ENCODE assay signal across 8 mouse cellular contexts in genomic region chr7:100607214-100608129, GRCm38 (mm10). TPM values are rescaled to one million over a fixed set of nuclear protein-coding genes. Genes with fewer than 3 reads are reported as not detected.
DNase-seq lines count a peak whose midpoint lies in the region; ATAC-seq lines count a peak whose summit lies in the region.

Rab6a (plus strand) TSS chr7:100607410.

- H3K4me2 ChIP-seq in kidney, embryonic 15.5 days, result peak within 1 kb of the TSS; percentile 75

- H3K27ac ChIP-seq in heart, embryonic 10.5 days, result peak within 1 kb of the TSS; percentile 99
- H3K27ac ChIP-seq in kidney, embryonic 15.5 days, result peak within 1 kb of the TSS; percentile 99

- no peaks in the 10 kb centered on the region for H3K27me3 ChIP-seq in heart, embryonic 10.5 days (ENCODE audit: insufficient read depth, poor library complexity, severe bottlenecking)
- no peaks in the 10 kb centered on the region for H3K27me3 ChIP-seq in kidney, embryonic 15.5 days

- under 1% methylated on average over 105 of the region's 105 CpGs for WGBS in heart, embryonic 10.5 days
- WGBS in kidney, embryonic 15.5 days, result under 1% methylated on average over 95 of the region's 105 CpGs

- peaks cover 9% of the 10 kb centered on the region; the same call in 1 of the 2 replicates for H3K4me1 ChIP-seq in heart, embryonic 10.5 days
- H3K4me1 ChIP-seq in kidney, embryonic 15.5 days, result peaks cover 13% of the 10 kb centered on the region

- H3K4me3 ChIP-seq in heart, embryonic 10.5 days, result peak within 1 kb of the TSS; percentile 99
- peak within 1 kb of the TSS; percentile 72 for H3K4me3 ChIP-seq in kidney, embryonic 15.5 days (replicated peaks)

- H3K9ac ChIP-seq in kidney, embryonic 15.5 days, result peak within 1 kb of the TSS; percentile 97

- peak; percentile 93 for ATAC-seq in erythroblast, adult 5-6 weeks (replicated peaks; ENCODE audit: low FRiP score, poor library complexity, severe bottlenecking)
- peak; percentile 98 for ATAC-seq in kidney, embryonic 15.5 days (replicated peaks; ENCODE audit: low FRiP score)
- peak; percentile 98 for ATAC-seq in monocyte, adult 5-6 weeks (replicated peaks; ENCODE audit: insufficient number of reproducible peaks, low FRiP score, low TSS enrichment, poor library complexity, severe bottlenecking)

- H3K36me3 ChIP-seq in heart, embryonic 10.5 days, result no peaks in the 10 kb centered on the region
- H3K36me3 ChIP-seq in kidney, embryonic 15.5 days, result no peaks in the 10 kb centered on the region

- peak; percentile 95 to 96 for DNase-seq in B cell, adult 2 months
- peak; percentile 100 for DNase-seq in brain, adult 2 months (ENCODE audit: low read depth, low spot score)
- peak; percentile 100 for DNase-seq in heart, embryonic 10.5 days (ENCODE audit: low spot score)
- peak; percentile 98 for DNase-seq in liver
- DNase-seq in spleen, postnatal 4 days (ENCODE audit: low spot score in 2 of 2), result peak; percentile 94 to 95

- H3K9me3 ChIP-seq in heart, embryonic 10.5 days, result no peaks in the 10 kb centered on the region
- H3K9me3 ChIP-seq in kidney, embryonic 15.5 days (replicated peaks), result no peaks in the 10 kb centered on the region

RNA-seq across cellular contexts. Expression of gene Rab6a, which starts in this region (rescaled TPM):
- total RNA-seq in erythroblast, adult 5-6 weeks (2015; ENCODE audit: low replicate concordance), result 60.5 and 60.6 TPM in 2 replicates
- 62.5 and 81.7 TPM in 2 replicates for total RNA-seq in erythroblast, adult 5-6 weeks (2017; ENCODE audit: low replicate concordance)
- polyA plus RNA-seq in heart, embryonic 10.5 days (2016; fragmentation: Nextera tagmentation; extraction: Ambion mirVana), result 89.5 and 106 TPM in 2 replicates
- polyA plus RNA-seq in kidney, embryonic 15.5 days (2015; fragmentation: Nextera tagmentation; extraction: Ambion mirVana), result 102 and 105 TPM in 2 replicates
- 94.9 to 99.8 TPM (median 95.1 TPM) in 3 replicates for total RNA-seq in monocyte, adult 5-6 weeks (2017)

Comparison
In these comparisons a context has a peak if more than half of its experiments do, and no peak if none do; other contexts are left out.
1. Peak in every context shown above with its lines: DNase-seq, ATAC-seq, H3K4me3 ChIP-seq and H3K27ac ChIP-seq.